8 mouse cellular contexts compared by ENCODE assay signal in genomic region chr7:4741672-4742481, GRCm38 (mm10). TPM values are rescaled to one million over a fixed set of nuclear protein-coding genes. Genes with fewer than 3 reads are reported as not detected.
DNase-seq lines count a peak whose midpoint lies in the region; ATAC-seq and TF ChIP-seq lines count a peak whose summit lies in the region.

No protein-coding gene starts in this region.

- peaks cover 26% of the 10 kb centered on the region for H3K4me1 ChIP-seq in kidney, embryonic 14.5 days (ENCODE audit: control insufficient read depth, insufficient read depth, low read length)
- peaks cover 25% of the 10 kb centered on the region for H3K4me1 ChIP-seq in hindbrain, embryonic 16.5 days (ENCODE audit: control insufficient read depth, insufficient read depth, low read depth, low read length)
- H3K4me1 ChIP-seq in midbrain, postnatal 0 days (ENCODE audit: insufficient read depth, low read length) = peaks cover 14% of the 10 kb centered on the region; the same call in 1 of the 2 replicates

- no peak for ATAC-seq in kidney, embryonic 14.5 days (ENCODE audit: low FRiP score, low TSS enrichment)
- no peak for ATAC-seq in hindbrain, embryonic 16.5 days
- ATAC-seq in midbrain, postnatal 0 days (ENCODE audit: low FRiP score) = no peak
- no peak for ATAC-seq in CD4-positive, CD25-positive, alpha-beta regulatory T cell, adult 4 months

- H3K4me3 ChIP-seq in kidney, embryonic 14.5 days (ENCODE audit: low read length) = peak overlapping the region; percentile 85; the same call in 1 of the 2 replicates
- peak overlapping the region; percentile 75 for H3K4me3 ChIP-seq in hindbrain, embryonic 16.5 days (ENCODE audit: low read length)
- H3K4me3 ChIP-seq in midbrain, postnatal 0 days (ENCODE audit: low read depth, low read length) = peak overlapping the region; percentile 77

- H3K9me3 ChIP-seq in kidney, embryonic 14.5 days (ENCODE audit: control insufficient read depth, low read length) = no peaks in the 10 kb centered on the region
- H3K9me3 ChIP-seq in hindbrain, embryonic 16.5 days (ENCODE audit: control insufficient read depth, low read length) = no peaks in the 10 kb centered on the region
- no peaks in the 10 kb centered on the region for H3K9me3 ChIP-seq in midbrain, postnatal 0 days (ENCODE audit: low read length)

- peaks cover 26% of the 10 kb centered on the region for H3K36me3 ChIP-seq in kidney, embryonic 14.5 days (ENCODE audit: control insufficient read depth, insufficient read depth, low read length)
- H3K36me3 ChIP-seq in hindbrain, embryonic 16.5 days (ENCODE audit: control insufficient read depth, insufficient read depth, low read length) = peaks cover 5% of the 10 kb centered on the region; the same call in 1 of the 2 replicates
- peaks cover 18% of the 10 kb centered on the region for H3K36me3 ChIP-seq in midbrain, postnatal 0 days (ENCODE audit: insufficient read depth, low read length)

- 82% methylated on average over 21 of the region's 21 CpGs for WGBS in kidney, embryonic 14.5 days
- 81% methylated on average over 21 of the region's 21 CpGs for WGBS in hindbrain, embryonic 16.5 days
- WGBS in midbrain, postnatal 0 days = 74% methylated on average over 21 of the region's 21 CpGs

- DNase-seq in kidney, adult 11 months = no peak
- peak; percentile 37 for DNase-seq in cerebellum, adult 8-10 months
- DNase-seq in midbrain, postnatal 0 days (ENCODE audit: low spot score) = no peak
- DNase-seq in B cell, adult 2 months = no peak
- DNase-seq in left cerebral cortex, adult 8-10 months (ENCODE audit: low spot score in 2 of 2) = no peak

- H3K4me2 ChIP-seq in kidney, embryonic 14.5 days (replicated peaks; ENCODE audit: low read depth, low read length) = peak overlapping the region; percentile 75
- H3K4me2 ChIP-seq in hindbrain, embryonic 16.5 days (ENCODE audit: low read length) = peak overlapping the region; percentile 85
- peak overlapping the region; percentile 89 for H3K4me2 ChIP-seq in midbrain, postnatal 0 days (ENCODE audit: low read depth, low read length, poor library complexity, severe bottlenecking)

- no peak for TF ChIP-seq CTCF in midbrain, postnatal 0 days (IDR thresholded peaks at IDR 0.05)

- peak overlapping the region; percentile 85 for H3K9ac ChIP-seq in kidney, embryonic 14.5 days (ENCODE audit: low read depth, low read length)
- H3K9ac ChIP-seq in hindbrain, embryonic 16.5 days (ENCODE audit: low read depth, low read length) = peak overlapping the region; percentile 91; the same call in 1 of the 2 replicates
- H3K9ac ChIP-seq in midbrain, postnatal 0 days (replicated peaks; ENCODE audit: low read length, poor library complexity, severe bottlenecking) = no peak overlapping the region; the same call in 1 of the 2 replicates

- peak overlapping the region; percentile 92; the same call in 1 of the 2 replicates for H3K27ac ChIP-seq in kidney, embryonic 14.5 days (ENCODE audit: low read depth, low read length)
- peak overlapping the region; percentile 95 for H3K27ac ChIP-seq in hindbrain, embryonic 16.5 days (ENCODE audit: low read depth, low read length)
- peak overlapping the region; percentile 93 for H3K27ac ChIP-seq in midbrain, postnatal 0 days (ENCODE audit: low read depth, low read length)

- H3K27me3 ChIP-seq in kidney, embryonic 14.5 days (ENCODE audit: control insufficient read depth, insufficient read depth, low read length) = no peaks in the 10 kb centered on the region
- no peaks in the 10 kb centered on the region for H3K27me3 ChIP-seq in hindbrain, embryonic 16.5 days (replicated peaks; ENCODE audit: control insufficient read depth, insufficient read depth, low read length)
- no peaks in the 10 kb centered on the region for H3K27me3 ChIP-seq in midbrain, postnatal 0 days (ENCODE audit: insufficient read depth, low read length)

RNA-seq across cellular contexts. Expression of gene Kmt5c, which starts 2.0 kb away (rescaled TPM):
- polyA plus RNA-seq in kidney, embryonic 14.5 days (2014; fragmentation: Nextera tagmentation; extraction: Ambion mirVana) = 59.3 and 69.2 TPM in 2 replicates
- 47.4 and 57.4 TPM in 2 replicates for polyA plus RNA-seq in hindbrain, embryonic 16.5 days (2015; fragmentation: Nextera tagmentation; extraction: Ambion mirVana)
- total RNA-seq in midbrain, postnatal 0 days (2014; rRNA removed) = 38.9 and 48.8 TPM in 2 replicates
- polyA plus RNA-seq in midbrain, postnatal 0 days (2015; fragmentation: Nextera tagmentation; extraction: Ambion mirVana) = 33.1 and 35.7 TPM in 2 replicates
- 10 to 100 TPM; 22.9 to 25.8 TPM for polyA plus RNA-seq in CD4-positive, CD25-positive, alpha-beta regulatory T cell, adult 4 months (2017; shearing (Covaris generic))
- 10 to 100 TPM; 22.0 to 31.3 (median 25.3) TPM for total RNA-seq in left cerebral cortex, adult 8-10 months (2022)

RNA-seq across cellular contexts. Expression of gene Cox6b2, which starts 11.0 kb away (rescaled TPM):
- polyA plus RNA-seq in kidney, embryonic 14.5 days (2014; fragmentation: Nextera tagmentation; extraction: Ambion mirVana) = 47.1 and 62.7 TPM in 2 replicates
- 23.1 and 29.7 TPM in 2 replicates for polyA plus RNA-seq in hindbrain, embryonic 16.5 days (2015; fragmentation: Nextera tagmentation; extraction: Ambion mirVana)
- 6.8 and 12.1 TPM in 2 replicates for total RNA-seq in midbrain, postnatal 0 days (2014; rRNA removed)
- polyA plus RNA-seq in midbrain, postnatal 0 days (2015; fragmentation: Nextera tagmentation; extraction: Ambion mirVana) = 33.6 and 43.9 TPM in 2 replicates
- polyA plus RNA-seq in CD4-positive, CD25-positive, alpha-beta regulatory T cell, adult 4 months (2017; shearing (Covaris generic)) = 1 to 10 TPM in 1 of 2 experiments, not detected in 1; 2.1 TPM
- total RNA-seq in left cerebral cortex, adult 8-10 months (2022) = 1 to 10 TPM; 5.1 to 8.7 (median 6.8) TPM

RNA-seq across cellular contexts. Expression of gene Tmem150b, which starts 16.8 kb away (rescaled TPM):
- polyA plus RNA-seq in kidney, embryonic 14.5 days (2014; fragmentation: Nextera tagmentation; extraction: Ambion mirVana) = 0.14 TPM in 1 of 2 replicates, not detected in the other
- polyA plus RNA-seq in hindbrain, embryonic 16.5 days (2015; fragmentation: Nextera tagmentation; extraction: Ambion mirVana) = 0.12 and 0.18 TPM in 2 replicates
- total RNA-seq in midbrain, postnatal 0 days (2014; rRNA removed) = not detected in 2 replicates
- polyA plus RNA-seq in midbrain, postnatal 0 days (2015; fragmentation: Nextera tagmentation; extraction: Ambion mirVana) = 0.23 TPM in 1 of 2 replicates, not detected in the other
- polyA plus RNA-seq in CD4-positive, CD25-positive, alpha-beta regulatory T cell, adult 4 months (2017; shearing (Covaris generic)) = under 1 TPM in 1 of 2 experiments, not detected in 1; 0.47 TPM
- total RNA-seq in left cerebral cortex, adult 8-10 months (2022) = under 1 TPM in 2 of 4 experiments, not detected in 2; 0.16 to 0.21 TPM

RNA-seq across cellular contexts. Expression of gene Fam71e2, which starts 29.2 kb away (rescaled TPM):
- not detected in 2 replicates for polyA plus RNA-seq in kidney, embryonic 14.5 days (2014; fragmentation: Nextera tagmentation; extraction: Ambion mirVana)
- polyA plus RNA-seq in hindbrain, embryonic 16.5 days (2015; fragmentation: Nextera tagmentation; extraction: Ambion mirVana) = not detected in 2 replicates
- not detected in 2 replicates for total RNA-seq in midbrain, postnatal 0 days (2014; rRNA removed)
- polyA plus RNA-seq in midbrain, postnatal 0 days (2015; fragmentation: Nextera tagmentation; extraction: Ambion mirVana) = not detected in 2 replicates
- polyA plus RNA-seq in CD4-positive, CD25-positive, alpha-beta regulatory T cell, adult 4 months (2017; shearing (Covaris generic)) = not detected
- total RNA-seq in left cerebral cortex, adult 8-10 months (2022) = not detected

RNA-seq across cellular contexts. Expression of gene Il11, which starts 40.8 kb away (rescaled TPM):
- polyA plus RNA-seq in kidney, embryonic 14.5 days (2014; fragmentation: Nextera tagmentation; extraction: Ambion mirVana) = 0.31 TPM in 1 of 2 replicates, not detected in the other
- 0.95 and 1.3 TPM in 2 replicates for polyA plus RNA-seq in hindbrain, embryonic 16.5 days (2015; fragmentation: Nextera tagmentation; extraction: Ambion mirVana)
- 1.4 and 2.0 TPM in 2 replicates for total RNA-seq in midbrain, postnatal 0 days (2014; rRNA removed)
- 1.7 and 2.5 TPM in 2 replicates for polyA plus RNA-seq in midbrain, postnatal 0 days (2015; fragmentation: Nextera tagmentation; extraction: Ambion mirVana)
- polyA plus RNA-seq in CD4-positive, CD25-positive, alpha-beta regulatory T cell, adult 4 months (2017; shearing (Covaris generic)) = under 1 TPM in 1 of 2 experiments, not detected in 1; 0.16 TPM
- total RNA-seq in left cerebral cortex, adult 8-10 months (2022) = under 1 TPM; 0.26 to 0.70 (median 0.39) TPM
